Mouse (Mus musculus) forebrain, embryonic 11.5 days (tissue): Measurements from ENCODE around the gene Erp29. TPM values are rescaled to one million over a fixed set of nuclear protein-coding genes. Genes with fewer than 3 reads are reported as not detected.

Experiments used
- ATAC-seq: fragments of 200-750 bp; cut with Nextera tagmentation; replicated peaks from 2 replicates; pipeline ENCODE4 v1.8.0; 2017; ENCODE audit warnings: moderate TSS enrichment; ENCODE audit not compliant: low FRiP score
- DNase-seq: peaks from one replicate; pipeline ENCODE4 v3.0.0-alpha.2; 2017; ENCODE audit warnings: low spot score
- H3K27ac ChIP-seq: fragments of 300-500 bp; sonication (generic); 2 replicates; pipeline ENCODE4 v1.5.1; 2014; ENCODE audit warnings: low read depth, low read length
- H3K27me3 ChIP-seq: fragments of 300-500 bp; sonication (generic); 2 replicates; pipeline ENCODE4 v1.6.1; 2014; ENCODE audit warnings: mild to moderate bottlenecking, low read length, mixed read lengths; ENCODE audit not compliant: control insufficient read depth, insufficient read depth
- H3K36me3 ChIP-seq: fragments of 300-500 bp; sonication (generic); 2 replicates; pipeline ENCODE4 v1.6.1; 2014; ENCODE audit warnings: mild to moderate bottlenecking, low read length, moderate library complexity, mixed read lengths; ENCODE audit not compliant: control insufficient read depth, insufficient read depth
- H3K4me1 ChIP-seq: fragments of 300-500 bp; sonication (generic); replicated peaks from 2 replicates; pipeline ENCODE4 v1.6.1; 2014; ENCODE audit warnings: low read length, mixed read lengths; ENCODE audit not compliant: control insufficient read depth, insufficient read depth
- H3K4me2 ChIP-seq: fragments of 300-500 bp; sonication (generic); 2 replicates; pipeline ENCODE4 v1.6.1; 2014; ENCODE audit warnings: low read depth, mild to moderate bottlenecking, low read length, moderate library complexity, mixed read lengths; ENCODE audit not compliant: severe bottlenecking
- H3K4me3 ChIP-seq: fragments of 300-500 bp; sonication (generic); 2 replicates; pipeline ENCODE4 v1.5.1; 2014; ENCODE audit warnings: low read depth, low read length
- H3K9ac ChIP-seq: fragments of 300-500 bp; sonication (generic); 2 replicates; pipeline ENCODE4 v1.6.1; 2014; ENCODE audit warnings: low read length
- H3K9me3 ChIP-seq: fragments of 300-500 bp; sonication (generic); 2 replicates; pipeline ENCODE4 v1.6.1; 2016; ENCODE audit warnings: low read length, mixed read lengths; ENCODE audit not compliant: control insufficient read depth
- WGBS: fragments of 180-500 bp; shearing (Covaris S2); extraction: QIAGEN DNeasy Blood & Tissue Kit; methylation state at CpG from one replicate; pipeline ENCODE4 v1.1.7; 2014; 5-methylcytosine and 5-hydroxymethylcytosine counted together
- polyA plus RNA-seq: library from polyadenylated mRNA; unstranded; fragments of >200 nt; fragmentation: Nextera tagmentation; extraction: Ambion mirVana; gene quantifications from 2 replicates; pipeline ENCODE4 v1.2.1, GENCODE M21; 2014

Gene Erp29
- polyA plus RNA-seq, 1 experiment from 2014 or later = 119 TPM

DNA sequence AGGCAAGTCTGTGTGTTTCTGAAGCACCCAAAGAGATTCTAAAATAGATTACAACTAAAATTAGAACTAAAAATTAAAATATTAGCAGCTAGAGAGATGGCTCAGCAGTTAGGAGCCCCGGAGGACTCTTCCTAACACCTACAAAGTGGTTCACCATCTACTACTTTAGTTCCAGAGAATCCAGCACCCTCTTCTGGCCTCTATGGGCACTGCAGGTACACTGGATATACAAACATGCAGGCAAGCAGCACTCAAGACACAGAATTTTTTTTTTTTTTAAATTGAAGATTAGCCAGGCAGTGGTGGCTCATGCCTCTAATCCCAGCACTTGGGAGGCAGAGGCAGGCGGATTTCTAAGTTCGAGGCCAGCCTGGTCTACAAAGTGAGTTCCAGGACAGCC lies 8.8 kb downstream of the Erp29 start:
- WGBS = 96% methylated on average over 3 of the region's 3 CpGs
- Histone ChIP-seq H3K4me3 (no peak overlapping the region), H3K27ac (no peak overlapping the region), H3K9me3 (no peaks in the 10 kb centered on the region), H3K4me2 (no peak overlapping the region), H3K27me3 (no peaks in the 10 kb centered on the region), H3K4me1 (no peaks in the 10 kb centered on the region), H3K9ac (no peak overlapping the region), H3K36me3 (peaks cover 22% of the 10 kb centered on the region)
- no peak for DNase-seq
- ATAC-seq = no peak

DNA sequence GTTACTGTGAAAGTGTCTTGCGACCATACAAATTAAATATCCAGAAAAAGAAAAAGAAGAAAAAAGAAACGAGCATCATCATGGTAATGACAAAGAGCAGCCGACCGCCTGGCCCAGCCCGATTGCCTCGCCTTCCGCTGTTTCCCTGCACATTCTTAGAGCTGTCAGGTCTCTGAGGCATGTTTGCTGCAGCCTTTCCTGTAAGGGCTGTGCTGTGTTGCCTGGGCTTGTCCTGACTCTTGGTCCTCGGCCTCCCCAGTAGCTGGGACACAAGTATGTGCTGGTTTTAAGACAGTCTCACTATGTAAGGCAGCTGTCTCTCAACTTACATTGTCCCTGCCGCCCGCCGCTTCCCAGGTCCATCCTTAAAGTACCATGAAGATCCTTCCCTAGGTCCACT lies 13.6 kb downstream of the Erp29 start:
- Histone ChIP-seq H3K4me1 (no peaks in the 10 kb centered on the region), H3K4me2 (no peak overlapping the region), H3K27me3 (no peaks in the 10 kb centered on the region), H3K27ac (no peak overlapping the region), H3K4me3 (no peak overlapping the region), H3K36me3 (peaks cover 30% of the 10 kb centered on the region), H3K9me3 (no peaks in the 10 kb centered on the region), H3K9ac (no peak overlapping the region)
- DNase-seq (no peak), ATAC-seq (no peak)
- 93% methylated on average over 11 of the region's 11 CpGs for WGBS

DNA sequence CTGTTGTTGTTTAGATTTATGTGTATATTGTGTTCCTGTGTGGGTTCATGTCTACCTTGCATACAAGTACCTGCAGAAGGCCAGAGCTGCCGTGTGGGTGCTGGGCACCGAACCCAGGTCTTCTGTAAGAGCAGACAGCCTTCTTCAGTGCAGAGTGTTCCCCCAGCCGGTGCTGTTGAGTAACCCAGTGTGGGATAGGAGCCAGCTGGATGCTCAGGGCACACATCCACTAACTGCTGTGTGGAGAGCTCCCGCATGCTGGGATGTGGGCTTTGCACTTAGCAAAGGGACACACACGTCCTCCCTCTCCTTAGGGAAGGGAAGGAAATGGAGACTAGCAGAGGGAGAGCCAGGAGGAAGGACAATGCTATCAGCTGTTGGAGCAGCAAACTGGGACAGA lies 14.2 kb downstream of the Erp29 start:
- Histone ChIP-seq H3K27ac (no peak overlapping the region), H3K4me3 (no peak overlapping the region), H3K9me3 (no peaks in the 10 kb centered on the region), H3K4me2 (no peak overlapping the region), H3K27me3 (no peaks in the 10 kb centered on the region), H3K4me1 (no peaks in the 10 kb centered on the region), H3K9ac (no peak overlapping the region), H3K36me3 (peaks cover 25% of the 10 kb centered on the region)
- 97% methylated on average over 5 of the region's 5 CpGs for WGBS
- DNase-seq (no peak), ATAC-seq (no peak)

DNA sequence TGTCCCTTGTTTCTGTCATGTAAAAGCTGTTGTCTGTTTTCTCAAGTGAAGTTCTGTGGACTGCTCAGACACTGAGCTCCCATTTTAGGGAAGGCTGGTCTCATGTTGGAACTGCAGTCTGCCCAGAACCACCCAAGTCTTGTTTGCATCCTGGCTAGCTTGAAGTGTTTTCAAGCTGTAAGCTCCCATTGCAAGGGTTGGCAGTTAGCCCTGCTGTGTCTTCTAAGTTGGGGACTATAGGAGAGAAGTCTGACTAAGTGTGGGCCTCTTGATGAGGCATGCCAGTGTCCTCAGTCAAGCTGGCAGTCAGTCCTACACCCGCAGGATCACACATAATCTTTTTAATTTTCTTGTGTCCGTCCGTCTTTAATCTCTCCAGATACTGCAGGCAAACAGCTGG lies 23.4 kb downstream of the Erp29 start:
- Histone ChIP-seq H3K27ac (no peak overlapping the region), H3K4me1 (no peaks in the 10 kb centered on the region), H3K9me3 (no peaks in the 10 kb centered on the region), H3K4me2 (no peak overlapping the region), H3K9ac (no peak overlapping the region), H3K27me3 (no peaks in the 10 kb centered on the region), H3K36me3 (peaks cover 31% of the 10 kb centered on the region), H3K4me3 (no peak overlapping the region)
- WGBS = 94% methylated on average over 3 of the region's 3 CpGs
- ATAC-seq (no peak), DNase-seq (no peak)

DNA sequence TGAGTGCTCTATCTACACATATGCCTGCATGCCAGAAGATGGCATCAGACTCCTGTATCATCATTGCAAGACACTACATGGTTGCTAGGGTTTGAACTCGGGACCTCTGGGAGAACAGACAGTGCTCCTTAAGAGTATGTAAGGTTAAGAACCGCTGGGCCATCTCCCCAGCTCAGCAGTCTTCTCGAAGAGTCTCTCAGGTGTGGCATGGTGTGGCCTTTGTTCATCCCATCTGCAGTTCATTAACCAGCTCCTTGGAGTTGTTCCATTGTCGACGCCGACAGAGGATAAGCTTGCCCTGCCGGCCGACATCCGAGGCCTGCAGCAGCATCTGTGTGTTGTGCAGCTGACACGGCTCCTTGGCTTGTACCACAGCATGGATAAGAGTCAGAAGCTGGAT lies 29.0 kb downstream of the Erp29 start:
- Histone ChIP-seq H3K4me2 (no peak overlapping the region), H3K4me3 (no peak overlapping the region), H3K27me3 (no peaks in the 10 kb centered on the region), H3K9ac (no peak overlapping the region), H3K4me1 (no peaks in the 10 kb centered on the region), H3K36me3 (peaks cover 19% of the 10 kb centered on the region), H3K27ac (no peak overlapping the region), H3K9me3 (no peaks in the 10 kb centered on the region)
- no peak for ATAC-seq
- 90% methylated on average over 10 of the region's 10 CpGs for WGBS
- DNase-seq = no peak

DNA sequence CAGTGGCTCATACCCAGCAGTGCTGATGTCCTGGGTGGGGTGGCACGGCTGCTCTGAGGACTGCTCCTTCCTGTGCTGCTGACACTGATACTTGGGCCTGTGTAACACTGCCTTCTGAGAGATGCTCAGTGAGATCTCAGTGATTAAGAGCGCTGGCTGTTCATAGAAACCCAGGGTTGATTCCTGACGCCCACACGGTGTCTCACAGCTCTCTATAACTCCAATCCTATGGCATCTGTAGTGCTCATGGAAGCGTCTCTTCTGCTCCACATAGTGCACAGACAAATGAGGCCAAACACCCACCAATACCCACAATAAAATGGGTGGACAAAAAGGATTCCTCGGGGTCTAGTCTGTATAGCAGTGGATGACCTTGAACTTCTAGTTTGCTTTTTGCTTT lies 29.5 kb downstream of the Erp29 start:
- DNase-seq = no peak
- Histone ChIP-seq H3K27ac (no peak overlapping the region), H3K27me3 (no peaks in the 10 kb centered on the region), H3K4me1 (no peaks in the 10 kb centered on the region), H3K9me3 (no peaks in the 10 kb centered on the region), H3K9ac (no peak overlapping the region), H3K4me2 (no peak overlapping the region), H3K36me3 (peaks cover 22% of the 10 kb centered on the region), H3K4me3 (no peak overlapping the region)
- 96% methylated on average over 6 of the region's 6 CpGs for WGBS
- ATAC-seq = no peak

DNA sequence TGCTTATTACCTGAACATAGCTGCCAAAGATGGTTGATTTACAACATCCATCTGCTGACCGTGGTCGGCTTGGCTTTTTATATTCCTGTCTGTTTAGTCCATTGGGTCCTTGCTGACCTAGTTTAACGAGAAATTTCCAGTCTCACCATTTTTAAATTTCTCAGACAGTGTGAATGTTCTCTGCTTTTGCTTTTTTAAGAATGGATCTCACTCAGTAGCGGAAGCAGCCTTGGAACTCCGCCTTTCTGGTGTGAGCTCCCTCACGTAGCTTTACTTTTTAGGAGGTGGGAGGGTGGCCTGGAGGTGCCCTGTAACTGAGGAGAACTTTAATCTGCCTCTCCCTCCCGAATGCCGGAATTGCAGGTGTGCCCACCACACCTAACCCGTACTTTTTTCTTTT lies 31.6 kb downstream of the Erp29 start:
- no peak for ATAC-seq
- Histone ChIP-seq H3K27me3 (no peaks in the 10 kb centered on the region), H3K4me3 (no peak overlapping the region), H3K4me2 (no peak overlapping the region), H3K9me3 (no peaks in the 10 kb centered on the region), H3K36me3 (peaks cover 22% of the 10 kb centered on the region), H3K9ac (no peak overlapping the region), H3K27ac (no peak overlapping the region), H3K4me1 (no peaks in the 10 kb centered on the region)
- 92% methylated on average over 9 of the region's 9 CpGs for WGBS
- no peak for DNase-seq

DNA sequence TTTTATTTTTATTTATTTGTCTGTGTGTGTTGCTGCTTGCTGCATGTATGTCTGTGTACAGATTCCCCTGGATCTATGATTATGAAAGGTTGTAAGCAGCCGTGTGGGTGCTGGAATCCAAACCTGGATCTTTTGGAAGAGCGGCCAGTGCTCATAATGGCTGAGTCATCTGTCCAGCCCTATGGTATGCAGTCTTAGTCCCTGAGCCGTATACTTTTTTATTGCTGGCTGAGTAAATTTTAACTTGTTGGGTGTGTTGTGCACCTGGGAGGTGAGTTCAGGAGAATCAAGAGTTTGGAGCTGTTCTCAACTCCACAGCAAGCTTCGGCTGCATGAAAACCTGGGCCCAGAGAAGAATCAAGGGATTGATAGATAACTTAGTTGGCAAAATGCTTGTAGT lies 41.3 kb downstream of the Erp29 start:
- Histone ChIP-seq H3K27me3 (no peaks in the 10 kb centered on the region), H3K36me3 (peaks cover 6% of the 10 kb centered on the region; the same call in 1 of the 2 replicates), H3K4me2 (no peak overlapping the region), H3K4me1 (no peaks in the 10 kb centered on the region), H3K27ac (no peak overlapping the region), H3K9me3 (no peaks in the 10 kb centered on the region), H3K4me3 (no peak overlapping the region), H3K9ac (no peak overlapping the region)
- ATAC-seq (no peak), DNase-seq (no peak)
- 95% methylated on average over 4 of the region's 4 CpGs for WGBS

DNA sequence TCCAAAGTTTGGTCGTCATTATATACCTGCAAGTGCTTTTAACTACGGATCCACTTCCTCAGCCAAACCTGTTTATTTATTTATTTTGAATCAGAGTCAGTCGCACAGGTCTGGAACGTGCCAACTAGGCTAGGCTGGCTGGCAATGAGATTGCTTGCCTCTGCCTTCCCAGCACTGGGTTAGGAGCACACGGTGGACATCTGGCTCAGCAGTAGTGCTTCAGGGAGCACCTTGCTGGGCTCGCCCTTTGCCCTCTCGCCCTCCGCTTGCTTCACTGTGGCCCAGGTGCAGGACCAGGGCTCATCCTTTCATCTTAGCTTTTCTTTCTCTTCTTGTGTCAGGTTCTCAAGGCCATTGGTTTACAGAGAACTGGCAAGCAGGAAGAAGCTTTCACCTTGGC lies 44.5 kb downstream of the Erp29 start:
- H3K9me3 ChIP-seq = no peaks in the 10 kb centered on the region
- no peak overlapping the region for H3K9ac ChIP-seq
- no peak overlapping the region for H3K4me2 ChIP-seq
- WGBS = 95% methylated on average over 8 of the region's 8 CpGs
- no peak overlapping the region for H3K4me3 ChIP-seq
- ATAC-seq (no peak), DNase-seq (no peak)
- no peak overlapping the region for H3K27ac ChIP-seq
- no peaks in the 10 kb centered on the region for H3K4me1 ChIP-seq
- no peaks in the 10 kb centered on the region; the same call in 1 of the 2 replicates for H3K36me3 ChIP-seq
- no peaks in the 10 kb centered on the region for H3K27me3 ChIP-seq
